Mouse (Mus musculus) cerebellum, postnatal 10 days (tissue): ENCODE results near the gene Tbpl1.

Experiments used
- DNase-seq, 2 experiments: peaks; one replicate each; pipeline ENCODE4 v3.0.0; 2021; ENCODE audit warnings: mixed read lengths in 2 of 2

Gene Tbpl1

DNA sequence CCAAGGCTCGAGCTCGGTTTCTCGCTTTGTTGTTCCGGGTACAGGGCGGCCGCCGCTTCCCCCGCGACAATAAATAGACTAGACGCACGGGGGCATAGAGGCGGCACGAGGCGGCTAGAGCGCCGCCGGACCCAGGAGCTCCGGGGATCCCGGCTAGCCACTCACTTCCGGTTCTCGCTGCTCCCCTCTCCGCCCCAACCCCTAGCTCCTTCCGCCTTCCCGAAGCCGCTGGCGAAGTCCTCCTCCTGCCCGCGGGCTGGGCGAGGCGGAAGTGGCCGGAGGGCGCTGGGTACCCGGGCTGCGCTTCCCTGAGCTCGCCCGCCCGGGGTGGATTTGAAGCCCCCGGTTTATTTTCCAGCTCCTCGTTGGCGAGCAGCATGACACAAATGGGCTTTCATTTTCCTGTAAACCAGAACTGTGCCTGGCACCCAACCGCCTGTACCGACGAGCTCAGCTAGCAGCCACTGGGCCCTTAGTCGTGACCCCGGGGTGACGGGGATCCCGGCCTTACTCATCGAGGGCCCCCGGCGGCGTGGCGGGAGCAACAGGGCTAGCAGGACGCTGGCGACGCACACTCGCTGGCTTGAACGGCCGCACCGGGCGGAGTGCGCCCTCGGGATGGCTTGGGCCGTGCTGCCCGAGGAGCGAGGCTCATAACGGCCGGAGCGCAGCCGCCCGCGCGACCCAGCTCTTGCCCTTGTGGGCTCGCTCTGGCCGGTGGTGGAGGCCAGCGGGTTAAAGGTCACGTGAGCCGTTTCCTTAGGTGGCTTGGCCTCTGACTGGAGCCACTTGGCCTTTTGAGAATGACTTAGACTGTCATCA is at the start of gene Tbpl1:
Tbpl1 (minus strand) TSS at position 667 of the 822 bp plus-strand sequence.
- DNase-seq = peak; percentile 95 to 97

DNA sequence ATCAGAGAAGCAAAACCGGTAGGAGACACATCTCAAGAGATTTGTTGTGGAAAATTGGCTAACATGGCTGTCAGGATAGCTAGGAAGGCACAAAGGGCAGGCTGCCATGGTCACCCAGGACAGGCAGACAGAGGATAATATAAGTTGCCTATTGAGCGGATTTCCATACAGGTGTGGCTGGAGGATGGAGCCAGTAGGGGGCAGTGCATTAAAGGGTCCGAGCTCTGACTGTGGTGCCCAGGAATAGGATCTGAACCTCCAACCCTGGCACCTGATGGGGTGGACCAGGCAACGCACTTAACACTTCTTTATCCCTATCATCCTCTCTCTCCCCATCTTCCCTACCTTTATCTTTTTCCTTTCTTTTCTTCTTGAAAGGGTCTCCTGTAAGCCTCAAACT is 49.7 kb upstream of the Tbpl1 start:
- peak; percentile 30 to 32 for DNase-seq

DNA sequence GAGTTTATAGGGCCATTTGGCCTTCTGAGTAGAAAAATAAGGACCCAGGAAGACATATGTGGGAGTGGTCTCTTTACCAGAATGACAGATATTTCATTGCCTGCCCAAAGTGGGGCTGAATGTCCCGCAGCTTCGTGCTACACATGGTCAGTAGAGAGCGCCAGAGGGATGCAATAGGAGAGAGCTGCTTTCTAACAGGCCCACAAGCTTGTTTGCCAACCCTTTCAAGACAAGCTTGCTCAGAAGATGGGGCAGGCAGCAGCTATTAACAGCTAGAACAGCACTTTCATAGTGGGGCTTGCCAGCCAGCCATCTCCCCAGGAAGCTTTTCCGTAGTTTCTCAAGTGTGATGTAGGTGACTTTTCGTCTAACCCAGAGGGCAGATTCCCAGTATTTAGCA is 46.2 kb upstream of the Tbpl1 start:
- peak; percentile 67 to 71 for DNase-seq

DNA sequence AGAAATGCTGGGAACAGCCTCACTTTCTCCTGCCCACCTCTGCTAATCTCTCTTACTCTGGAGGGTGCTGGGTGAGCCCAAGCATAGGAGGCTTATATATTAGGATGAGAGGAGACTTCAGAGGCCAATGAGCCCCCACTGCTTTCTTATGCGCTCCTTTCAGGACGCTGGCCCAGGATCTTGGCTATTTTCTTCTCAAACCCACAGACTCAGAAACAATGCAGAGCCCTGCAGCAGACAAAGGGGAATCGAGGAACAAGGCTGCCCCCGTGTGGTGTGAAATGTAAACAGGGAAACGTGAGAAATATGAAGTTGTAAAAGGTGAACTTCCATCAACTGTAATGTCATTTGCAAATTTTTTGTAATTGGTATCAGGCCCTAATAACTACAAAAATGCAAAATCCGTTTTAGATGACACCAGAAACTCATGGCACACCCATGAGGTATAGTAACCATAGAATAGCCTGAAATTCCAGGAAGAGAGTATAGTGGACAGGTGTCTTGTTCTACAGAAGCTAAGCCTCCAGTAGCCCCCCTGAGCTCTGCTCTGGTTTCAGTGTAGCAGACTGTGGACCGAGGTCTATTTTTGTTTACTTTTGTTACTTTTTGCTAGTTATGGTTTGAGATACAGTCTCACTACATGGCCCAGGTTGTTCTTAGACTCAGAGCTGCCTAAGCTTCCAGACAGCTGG is 44.4 kb upstream of the Tbpl1 start:
- DNase-seq = peak; percentile 84 to 89

DNA sequence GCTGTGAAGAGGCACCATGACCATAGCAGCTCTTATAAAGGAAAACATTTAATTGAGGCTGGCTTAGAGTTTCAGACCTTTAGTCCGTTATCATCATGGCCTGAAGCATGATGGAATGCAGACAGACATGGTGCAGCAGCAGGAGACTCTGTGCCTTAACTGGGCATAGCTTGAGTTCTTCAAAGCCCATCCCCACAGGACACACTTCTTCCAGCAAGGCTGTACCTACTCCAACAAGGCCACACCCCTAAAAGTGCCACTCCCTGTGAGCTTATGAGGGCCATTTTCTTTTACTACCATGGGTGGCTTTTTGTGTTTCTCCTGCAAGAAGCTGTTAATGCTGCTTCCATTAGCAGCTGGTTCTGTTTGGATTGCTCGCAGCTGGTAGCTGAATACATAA is 43.7 kb upstream of the Tbpl1 start:
- no peak for DNase-seq

DNA sequence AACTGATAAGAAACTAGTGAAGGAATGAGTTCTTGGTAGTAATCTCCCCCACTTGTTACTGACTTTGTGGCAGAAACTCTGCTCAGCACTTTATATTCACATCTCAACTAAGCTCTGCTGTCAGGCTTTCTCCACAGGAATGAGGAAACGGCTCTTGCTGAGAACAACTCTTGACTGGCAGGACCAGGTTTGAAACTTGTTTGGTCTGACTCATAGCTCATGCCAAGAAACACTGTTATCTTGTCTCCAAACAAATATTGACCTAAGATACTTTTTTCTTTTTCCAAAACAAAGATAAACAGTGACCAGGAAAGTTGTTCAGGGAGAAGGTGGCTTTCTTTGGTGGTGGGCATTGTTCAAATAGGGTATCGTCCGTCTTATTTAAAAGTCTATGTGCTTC is 42.9 kb upstream of the Tbpl1 start:
- no peak for DNase-seq

DNA sequence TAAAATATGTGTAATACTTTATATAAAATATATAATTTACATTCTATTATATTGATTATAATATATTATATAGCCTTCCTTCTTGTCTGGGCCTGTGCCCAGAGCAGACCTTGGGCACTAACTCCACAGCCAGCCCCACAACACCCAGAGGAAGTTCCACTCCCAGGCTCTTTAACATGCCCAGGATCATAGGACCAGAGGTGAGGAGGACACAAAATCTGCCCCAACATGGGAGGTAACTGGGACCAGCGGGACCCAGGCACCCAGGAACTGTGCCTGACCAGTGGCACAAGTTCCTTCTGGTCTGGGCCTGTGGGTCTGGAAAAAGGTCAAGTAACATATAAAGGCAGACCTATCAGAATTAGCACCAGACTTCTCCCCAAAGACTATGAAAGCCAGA is 22.5 kb upstream of the Tbpl1 start:
- DNase-seq = peak in 1 of 2 experiments; percentile 0

DNA sequence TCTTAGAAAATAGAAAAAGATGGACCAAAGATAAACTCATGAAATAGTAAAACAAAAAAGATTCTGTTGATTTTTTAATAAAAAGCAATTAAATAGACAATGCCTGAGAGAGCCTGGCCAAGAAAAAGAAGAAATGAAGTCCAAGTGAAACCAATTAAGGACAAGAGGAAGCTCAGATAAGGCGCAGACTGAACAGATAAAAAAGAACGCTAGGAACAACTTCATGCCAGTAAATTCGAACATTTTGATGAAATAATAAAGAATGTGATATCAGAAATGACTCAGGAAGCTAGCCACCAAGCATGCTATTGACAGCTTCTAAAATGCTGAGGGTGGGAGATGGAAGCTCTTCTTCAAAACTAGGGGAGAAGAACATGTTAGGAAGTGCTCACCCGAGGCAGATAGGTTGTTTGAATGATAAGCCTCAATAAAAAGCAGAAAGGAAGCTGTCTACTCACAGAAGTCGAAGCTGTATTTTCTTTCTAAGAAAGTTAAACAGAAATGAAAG is 19.5 kb upstream of the Tbpl1 start:
- DNase-seq = peak in 1 of 2 experiments; percentile 0

DNA sequence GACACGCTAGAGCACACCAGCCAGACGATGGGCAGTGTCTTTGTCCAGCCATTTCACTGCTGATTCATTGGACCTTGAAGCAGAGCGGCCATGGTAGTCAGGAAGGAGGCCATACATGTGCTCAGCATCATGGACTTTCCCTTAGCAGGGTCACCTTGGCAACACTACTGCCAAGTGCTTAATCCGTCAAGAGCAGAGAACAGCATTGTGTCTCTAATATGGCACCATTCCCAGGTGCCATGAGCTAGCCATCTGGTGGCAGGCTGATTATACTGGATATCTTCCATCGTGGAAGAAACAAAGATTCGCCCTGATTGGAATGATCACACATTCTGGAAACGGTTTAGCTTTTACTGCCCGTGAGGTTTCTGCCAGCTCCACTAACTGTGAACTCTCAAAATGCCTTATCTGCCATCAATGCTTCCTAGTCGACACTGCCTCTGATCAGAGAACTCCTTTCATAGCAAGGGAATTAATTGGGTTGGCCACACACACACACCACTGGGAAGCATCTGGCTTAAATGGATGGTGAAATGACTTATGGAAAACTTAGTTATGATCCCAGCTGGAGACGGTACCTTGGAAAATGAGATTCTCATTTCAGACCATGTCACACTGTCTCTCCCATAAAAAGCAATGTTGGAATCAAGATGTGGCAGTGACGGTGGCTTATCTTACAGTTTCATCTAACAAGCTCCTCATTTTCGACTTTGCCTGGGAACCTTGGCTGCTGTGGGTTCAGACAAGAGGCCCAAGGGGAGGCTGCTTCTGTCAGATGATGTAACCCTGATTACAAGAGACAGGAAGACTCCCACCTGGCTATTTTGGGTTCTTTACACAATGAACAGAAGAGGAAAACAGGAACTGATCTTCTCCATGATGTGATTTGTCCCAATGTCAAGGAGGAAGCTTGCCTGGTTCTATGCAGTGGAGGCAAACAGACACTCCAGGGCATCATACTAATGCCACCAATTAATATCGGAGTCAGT is 14.9 kb upstream of the Tbpl1 start:
- DNase-seq = peak; percentile 92 to 93

DNA sequence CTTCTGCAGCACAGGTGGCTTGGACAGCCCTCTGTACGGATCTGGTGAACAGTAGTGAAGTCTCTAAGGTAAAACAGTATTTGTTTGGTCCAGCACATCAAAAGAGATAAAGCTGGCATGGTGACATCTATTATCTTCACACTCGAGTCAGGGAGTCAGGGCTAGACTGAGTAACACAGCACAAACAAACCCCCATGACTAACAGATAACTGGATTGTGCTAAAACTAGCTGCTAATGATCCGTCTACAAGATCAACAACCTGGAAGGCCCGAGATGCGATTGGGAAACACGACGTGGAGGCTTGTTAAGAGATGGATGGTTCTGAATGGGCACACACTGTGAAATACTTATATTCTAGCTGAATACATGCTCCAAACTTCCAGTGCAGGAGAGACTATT is 14.2 kb upstream of the Tbpl1 start:
- DNase-seq = no peak

DNA sequence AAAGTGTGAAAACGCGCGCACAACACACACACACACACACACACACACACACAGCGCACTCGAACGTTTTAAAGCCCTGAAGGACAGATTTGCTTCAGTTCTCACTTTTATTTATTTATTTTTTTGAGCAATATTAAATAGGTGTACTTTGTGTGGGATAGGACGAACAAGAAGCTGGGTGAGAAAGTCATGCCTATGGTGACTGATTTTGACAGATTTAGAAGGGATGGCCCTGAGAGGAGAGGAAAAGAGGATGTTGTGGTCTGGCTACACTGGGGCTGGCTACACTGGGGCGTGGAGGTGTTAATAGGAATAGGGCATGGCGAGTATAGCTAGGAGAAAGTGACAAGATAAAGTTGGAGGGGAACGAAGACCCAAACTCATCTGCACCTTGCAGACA is 443 bp upstream of the Tbpl1 start:
- DNase-seq = peak in 1 of 2 experiments; percentile 23

DNA sequence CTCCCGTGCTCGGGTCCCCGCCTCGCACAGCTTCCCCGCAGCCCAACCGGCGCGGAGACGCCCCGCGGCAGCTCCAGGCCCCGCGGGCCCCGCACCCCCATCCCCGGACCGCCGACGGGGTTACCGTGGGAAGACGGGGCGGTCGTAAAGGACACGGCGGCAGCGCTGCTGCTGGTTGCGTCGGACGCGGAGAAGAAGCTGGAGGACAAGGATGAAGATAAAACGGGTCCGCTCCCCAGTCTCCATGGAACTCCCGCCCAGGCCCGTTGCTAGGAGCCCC is 806 bp downstream of the Tbpl1 start:
- DNase-seq = no peak

DNA sequence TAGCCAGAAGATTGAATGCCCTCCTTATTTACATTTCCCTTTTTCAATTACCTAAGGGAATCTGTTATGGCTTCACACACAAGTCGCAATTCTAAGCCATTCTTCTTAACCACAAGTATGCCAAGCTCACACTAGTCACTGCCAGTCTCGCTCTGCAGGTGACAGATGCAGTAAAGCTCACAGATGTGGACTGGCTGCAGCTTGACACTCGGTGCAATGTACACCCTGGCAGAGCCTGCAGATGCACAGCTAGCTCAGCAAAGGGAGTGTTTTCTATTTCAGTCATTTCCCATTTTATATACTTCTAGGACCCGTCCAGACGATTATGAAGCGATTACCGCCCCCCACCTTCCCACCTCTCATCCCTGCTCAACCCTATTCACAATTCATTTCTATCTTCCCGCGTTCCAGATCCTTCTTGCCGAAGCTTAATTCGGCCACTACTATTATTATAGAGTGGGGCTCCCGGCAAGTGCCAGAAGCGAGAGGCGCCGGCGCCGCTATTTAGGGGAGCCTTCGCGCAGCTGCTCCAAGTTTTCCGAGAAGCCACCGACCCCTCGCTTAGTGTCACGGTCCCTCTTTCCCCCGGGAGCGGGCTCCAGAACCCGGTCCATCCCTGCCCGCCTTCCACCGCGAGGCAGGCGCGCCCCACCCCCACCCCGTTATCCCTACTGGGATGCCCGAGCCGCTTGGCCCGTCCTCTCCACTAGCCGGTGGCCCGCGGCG is 1.3 kb downstream of the Tbpl1 start:
- peak; percentile 33 to 35 for DNase-seq

DNA sequence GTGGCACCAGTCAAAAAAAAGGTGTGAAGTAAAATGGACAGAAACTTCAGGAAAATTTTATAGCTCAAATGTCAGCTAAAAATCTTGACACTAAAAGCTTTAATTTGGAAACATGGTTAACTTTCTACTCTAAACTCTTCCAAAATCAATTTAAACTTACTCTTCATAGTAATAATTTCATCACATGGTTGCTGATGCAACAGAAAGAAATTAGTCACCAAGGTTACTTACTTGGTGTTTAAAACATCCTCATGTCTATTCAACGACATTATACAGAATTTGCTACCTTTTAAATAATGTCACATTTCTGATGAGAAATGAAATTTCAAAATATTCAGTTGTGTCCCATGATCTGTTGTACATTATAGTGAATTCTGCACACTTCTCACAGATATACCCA is 3.5 kb downstream of the Tbpl1 start:
- DNase-seq = no peak

DNA sequence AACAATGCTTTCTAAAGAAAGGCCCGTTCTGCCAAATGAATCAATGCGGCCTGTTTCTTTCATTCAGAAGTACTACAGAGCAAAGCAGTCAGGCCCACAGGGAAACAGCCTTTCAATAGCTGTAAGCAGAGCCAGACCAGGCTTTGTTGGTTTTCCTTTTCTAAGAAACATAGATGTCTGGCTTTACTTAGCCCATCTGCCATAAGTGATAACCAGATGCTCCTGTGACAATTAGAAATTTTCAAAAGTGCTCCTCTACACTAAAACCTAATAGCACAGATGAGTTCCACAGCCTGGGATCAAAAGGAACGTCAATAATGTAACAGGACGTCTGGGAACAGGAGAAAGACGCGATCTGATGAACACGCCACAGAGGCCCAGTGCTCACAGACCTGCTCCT is 5.4 kb downstream of the Tbpl1 start:
- DNase-seq = no peak

DNA sequence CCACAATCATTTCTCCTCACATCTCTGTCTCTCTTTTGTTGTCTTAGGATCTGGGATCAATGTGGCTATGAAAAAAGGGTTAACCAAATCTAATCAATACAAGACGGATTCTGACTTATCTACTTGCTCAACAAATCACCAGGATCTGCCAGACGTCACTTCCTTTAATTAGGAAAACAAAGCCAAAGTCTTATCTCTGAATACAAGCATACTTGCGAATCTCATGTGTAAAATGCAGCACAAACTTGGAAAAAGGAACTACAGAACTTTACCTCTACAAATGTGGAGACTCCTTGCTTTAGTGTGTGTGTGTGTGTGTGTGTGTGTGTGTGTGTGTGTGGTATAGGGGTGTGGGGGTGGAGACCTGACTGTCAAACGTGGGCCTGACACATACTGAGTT is 6.6 kb downstream of the Tbpl1 start:
- DNase-seq = no peak

DNA sequence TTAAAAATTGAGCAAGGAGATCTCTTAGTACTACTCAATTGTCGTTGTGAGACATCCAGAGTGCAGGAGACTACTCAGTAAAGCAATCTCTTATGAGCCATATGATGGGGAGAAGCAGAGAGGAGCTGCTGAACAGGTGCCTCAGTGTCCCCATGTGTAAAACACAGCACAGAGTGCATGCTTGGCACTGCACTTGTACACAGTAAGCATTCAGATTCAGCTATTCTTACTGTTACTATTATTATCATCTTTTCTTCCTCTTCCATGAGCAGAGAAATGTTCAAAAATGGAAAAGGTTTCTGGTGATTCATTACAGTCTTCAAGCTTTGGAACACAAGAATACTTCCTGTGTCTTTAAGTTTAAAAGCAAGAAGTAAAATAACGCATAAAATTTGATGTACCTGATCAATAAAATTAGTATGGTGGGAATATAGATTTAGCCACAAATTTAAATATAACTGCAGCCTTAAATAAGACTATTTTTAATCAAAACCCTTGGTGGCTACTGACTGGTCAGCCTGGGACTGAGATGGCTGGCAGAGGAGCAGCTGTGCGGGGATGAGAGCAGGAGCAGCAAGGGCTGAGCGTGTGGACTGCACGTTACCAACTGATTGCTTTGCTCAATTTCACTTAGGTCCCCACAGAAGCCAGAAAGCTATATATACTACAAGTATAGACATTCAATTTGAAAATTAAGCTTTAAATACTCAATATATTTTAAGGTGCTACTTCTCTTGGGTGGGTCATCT is 10.8 kb downstream of the Tbpl1 start:
- DNase-seq = no peak

DNA sequence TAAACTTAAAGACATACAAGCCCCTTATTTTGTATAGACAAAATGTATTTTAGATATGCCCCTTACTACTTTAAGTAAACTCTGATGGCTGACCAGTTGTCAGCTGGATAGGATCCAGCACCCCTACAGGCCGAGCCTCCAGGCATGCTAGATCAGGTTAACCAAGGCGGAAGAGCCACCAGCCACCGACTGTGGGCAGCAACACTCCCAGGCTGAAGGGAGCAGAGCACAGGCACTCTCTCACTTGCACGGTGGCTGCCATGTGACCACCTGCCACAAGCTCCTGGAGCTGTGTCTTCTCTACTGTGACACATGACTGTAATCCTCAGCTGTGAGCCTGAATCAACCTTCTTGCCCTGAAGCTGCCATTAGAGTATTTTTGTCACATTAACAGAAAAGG is 13.3 kb downstream of the Tbpl1 start:
- DNase-seq = peak; percentile 65 to 77

DNA sequence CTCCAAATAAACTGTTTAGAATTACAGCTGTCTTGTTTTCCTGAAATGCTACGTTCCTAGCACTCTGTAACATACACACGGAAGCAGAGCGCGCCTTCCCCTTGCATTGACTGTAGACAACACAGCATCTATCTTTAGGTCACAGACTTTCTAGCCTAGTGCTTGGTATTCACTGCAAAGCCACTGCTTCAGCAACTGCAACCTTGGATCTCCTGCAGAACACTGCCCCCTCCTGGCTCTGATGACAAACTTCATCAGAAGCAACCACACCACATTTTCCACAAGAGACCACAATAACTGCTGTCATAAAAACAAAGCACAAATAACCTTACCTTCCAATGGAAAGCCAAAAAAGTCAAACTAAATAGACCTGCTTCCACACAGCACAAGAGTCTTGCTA is 17.2 kb downstream of the Tbpl1 start:
- DNase-seq = peak; percentile 77 to 81

DNA sequence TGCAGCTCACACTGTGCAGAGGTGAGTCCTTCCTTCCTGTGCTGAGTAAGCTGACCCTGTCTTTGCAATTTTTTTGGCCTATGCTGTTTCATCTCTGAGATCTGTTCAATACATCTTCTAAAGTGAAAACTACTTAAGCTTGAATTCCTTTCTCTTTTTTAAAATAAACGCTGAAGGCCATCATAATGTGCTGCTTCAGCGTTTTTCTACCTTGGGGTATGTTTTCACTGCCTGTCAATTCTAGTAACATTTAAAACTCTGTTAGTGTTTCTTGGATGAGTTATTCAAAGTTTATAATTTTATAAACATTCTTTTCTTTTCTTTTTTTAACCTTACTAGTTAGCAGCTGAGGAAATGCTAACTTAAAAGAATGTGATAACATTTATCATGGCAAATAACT is 18.8 kb downstream of the Tbpl1 start:
- DNase-seq = no peak

DNA sequence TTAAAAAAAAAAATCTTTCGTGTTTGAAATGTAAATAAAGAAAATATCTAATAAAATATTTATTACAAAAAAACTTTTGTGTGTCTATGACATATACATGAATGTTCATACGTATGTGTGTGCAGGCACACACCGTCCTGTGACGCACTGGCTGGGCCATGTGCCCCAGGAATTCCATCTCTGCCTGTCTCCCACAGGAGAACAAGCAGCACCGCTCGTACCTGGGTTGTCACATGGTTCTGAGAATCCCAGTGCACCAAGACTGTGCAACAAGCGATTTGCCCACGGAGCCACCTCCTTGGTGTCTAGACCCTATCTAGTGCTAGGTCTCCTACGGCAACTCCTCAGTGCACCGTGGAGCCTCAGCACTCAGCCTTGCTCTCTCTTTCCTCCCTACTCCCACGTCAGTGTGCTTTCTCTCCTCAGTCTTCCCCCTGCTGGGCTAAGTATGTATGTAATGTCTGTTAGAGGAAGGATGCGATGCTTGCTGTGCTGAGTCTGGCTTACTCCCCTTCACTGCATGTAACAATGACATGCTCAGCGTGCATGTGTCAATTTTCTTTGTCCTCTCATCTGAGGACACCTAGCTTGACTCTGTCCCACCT is 21.5 kb downstream of the Tbpl1 start:
- no peak for DNase-seq
